Mouse (Mus musculus) G1E (cell line): ENCODE results near the gene Atmin.

Source experiments
- CTCF ChIP-seq: IDR thresholded peaks from 2 replicates; pipeline ENCODE4 v1.5.1; 2012; ENCODE audit warnings: low read depth, low read length, inconsistent platforms, mixed read lengths
- GATA1 ChIP-seq: IDR thresholded peaks from 2 replicates; pipeline ENCODE4 v1.6.1; 2012; ENCODE audit warnings: borderline replicate concordance, low read length, inconsistent platforms, mixed read lengths

DNA sequence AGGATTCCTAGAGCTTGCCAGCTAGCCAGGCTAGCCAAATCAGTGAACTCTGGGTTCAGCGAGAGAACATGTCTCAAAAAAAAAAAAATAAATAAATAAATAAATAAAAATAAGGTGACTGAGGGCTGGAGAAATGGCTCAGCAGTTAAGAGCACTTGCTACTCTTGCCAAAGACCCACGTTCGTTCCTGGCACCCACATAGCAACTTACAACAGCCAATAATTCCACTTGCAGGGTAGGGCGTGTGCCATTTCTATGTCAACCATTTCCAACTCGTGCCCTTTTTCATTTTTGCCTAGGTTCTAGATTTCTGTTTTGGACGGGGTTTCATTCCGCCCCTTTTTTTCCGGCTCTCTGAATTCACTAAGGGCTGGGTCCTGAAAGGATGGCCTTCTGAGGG is 34.9 kb downstream of the Atmin start:
- TF ChIP-seq CTCF = no peak
- TF ChIP-seq GATA1 = no peak
